ENCODE assay signal across 29 mouse cellular contexts in genomic region chr17:25551313-25551712, GRCm38 (mm10). TPM values are rescaled to one million over a fixed set of nuclear protein-coding genes. Genes with fewer than 3 reads are reported as not detected.
"Had no signal": no experiment of that assay in that cellular context is flagged by ENCODE, and none has a peak within 500 bp of the region (broad histone marks: within the 10 kb centered on the region; RNA-seq: fewer than 3 reads in every experiment).

No protein-coding gene starts in this region.

- ATAC-seq: hindbrain, embryonic 16.5 days; inflammation-experienced regulatory T-cells, adult 6 months; intestine, embryonic 15.5 days; intestine, postnatal 0 days; liver, embryonic 12.5 days had no signal

- H3K27me3 ChIP-seq: limb, embryonic 13.5 days; limb, embryonic 15.5 days had no signal

- DNase-seq: gastrocnemius, postnatal 14 days; gastrocnemius, postnatal 36 days; heart, adult 18-20 months; heart, postnatal 4 days; kidney, adult 18-20 months; kidney, adult 8-10 months; kidney, postnatal 10 days; kidney, postnatal 36 days; layer of hippocampus, adult 9-11 months; layer of hippocampus, postnatal 36 days; left cerebral cortex, postnatal 4 days had no signal

RNA-seq across cellular contexts. Expression of gene Sox8, which starts 19.2 kb away (rescaled TPM):
- total RNA-seq: liver, adult 2 months had no signal
- polyA plus RNA-seq: inflammation-experienced regulatory T-cells, adult 6 months; liver, adult 2 months had no signal

RNA-seq across cellular contexts. Expression of gene Sstr5, which starts 54.2 kb away (rescaled TPM):
- total RNA-seq: gastrocnemius, adult 18-20 months; gastrocnemius, adult 8-10 months; gastrocnemius, postnatal 14 days; gastrocnemius, postnatal 36 days; heart, adult 18-20 months; heart, adult 8-10 months; heart, postnatal 10 days; heart, postnatal 25 days; heart, postnatal 4 days; liver, adult 2 months had no signal
- polyA plus RNA-seq: gonadal fat pad, adult 2 months; hindbrain, embryonic 12.5 days; inflammation-experienced regulatory T-cells, adult 6 months; kidney, embryonic 14.5 days; kidney, embryonic 16.5 days; liver, adult 2 months; liver, embryonic 12.5 days; liver, embryonic 16.5 days had no signal
